Mouse (Mus musculus) midbrain, embryonic 12.5 days (tissue): ENCODE data around the gene Vps33a. TPM values are rescaled to one million over a fixed set of nuclear protein-coding genes. Genes with fewer than 3 reads are reported as not detected.
"Not testable (repeated sequence)": the region's sequence is repeated elsewhere in the genome, so short reads cannot be mapped to it uniquely, and the experiment has no call there.

ENCODE experiments used
- ATAC-seq: fragments of 200-750 bp; cut with Nextera tagmentation; 2 replicates; pipeline ENCODE4 v1.8.0; 2017; ENCODE audit warnings: low read depth, moderate TSS enrichment, moderate library complexity; ENCODE audit not compliant: low FRiP score
- H3K27ac ChIP-seq: fragments of 300-500 bp; sonication (generic); replicated peaks from 2 replicates; pipeline ENCODE4 v1.5.1; 2016; ENCODE audit warnings: mild to moderate bottlenecking
- H3K27me3 ChIP-seq: fragments of 300-500 bp; sonication (generic); 2 replicates; pipeline ENCODE4 v1.6.1; 2016; ENCODE audit warnings: mild to moderate bottlenecking
- H3K36me3 ChIP-seq: fragments of 300-500 bp; sonication (generic); 2 replicates; pipeline ENCODE4 v1.6.1; 2016
- H3K4me1 ChIP-seq: fragments of 300-500 bp; sonication (generic); 2 replicates; pipeline ENCODE4 v1.6.1; 2016
- H3K4me2 ChIP-seq: fragments of 300-500 bp; sonication (generic); replicated peaks from 2 replicates; pipeline ENCODE4 v1.6.1; 2016; ENCODE audit warnings: mild to moderate bottlenecking, moderate library complexity
- H3K4me3 ChIP-seq: fragments of 300-500 bp; sonication (generic); 2 replicates; pipeline ENCODE4 v1.5.1; 2016; ENCODE audit warnings: mild to moderate bottlenecking
- H3K9ac ChIP-seq: fragments of 300-500 bp; sonication (generic); replicated peaks from 2 replicates; pipeline ENCODE4 v1.6.1; 2016; ENCODE audit warnings: mild to moderate bottlenecking, moderate library complexity
- H3K9me3 ChIP-seq: fragments of 300-500 bp; sonication (generic); 2 replicates; pipeline ENCODE4 v1.6.1; 2016; ENCODE audit warnings: mild to moderate bottlenecking
- WGBS: fragments of 180-500 bp; shearing (Covaris S2); methylation state at CpG from one replicate; pipeline ENCODE4 v1.1.7; 2016; 5-methylcytosine and 5-hydroxymethylcytosine counted together
- polyA plus RNA-seq: library from polyadenylated mRNA; unstranded; fragments of >200 nt; fragmentation: Nextera tagmentation; extraction: Ambion mirVana; gene quantifications from 2 replicates; pipeline ENCODE4 v1.2.1, GENCODE M21; 2016

Gene Vps33a
- polyA plus RNA-seq, 1 experiment from 2014 or later: 40.4 TPM

DNA sequence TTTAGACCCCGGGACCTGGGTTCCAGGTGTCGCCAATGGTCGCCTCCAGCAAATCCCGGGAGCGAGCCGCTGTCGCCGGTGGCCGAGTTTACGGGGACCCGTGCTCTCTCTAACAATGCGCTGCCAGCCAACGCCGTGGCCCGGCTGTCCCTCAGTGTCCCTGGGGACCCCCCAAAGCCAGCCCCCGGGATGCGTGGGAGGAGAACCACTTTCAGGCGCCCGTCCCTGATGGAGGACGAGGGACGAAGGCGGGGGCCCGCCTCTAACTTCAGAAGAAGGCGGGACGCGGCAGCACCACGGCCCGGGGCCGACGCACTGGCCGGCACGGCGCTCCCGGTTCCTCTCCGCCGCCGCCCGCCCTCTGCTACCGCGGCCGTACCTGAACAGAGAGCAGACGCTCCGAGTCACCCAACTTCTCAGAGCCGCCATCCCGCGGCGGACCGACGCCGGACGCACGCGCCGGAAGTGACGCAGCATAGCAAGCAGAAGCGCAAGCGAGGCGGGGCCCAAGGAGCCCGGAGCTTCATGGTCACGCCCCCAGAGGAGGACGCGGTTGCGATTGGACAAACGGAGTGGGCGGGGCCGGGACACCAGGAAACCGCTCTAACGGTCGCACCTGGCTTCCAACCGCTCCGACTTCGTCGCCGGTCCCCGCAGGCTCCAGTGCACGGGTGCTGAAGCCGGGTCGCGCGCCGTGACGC lies 49.0 kb downstream of the Vps33a start, which contains the start of gene Diablo:
TSS of gene Diablo (minus strand) at position 485 of the 701 bp plus-strand sequence.
- H3K4me1 ChIP-seq: peaks cover 31% of the 10 kb centered on the region
- H3K36me3 ChIP-seq: peaks cover 27% of the 10 kb centered on the region
- H3K4me2 ChIP-seq: peak within 1 kb of the TSS; percentile 92
- ATAC-seq: peak; percentile 98
- peaks cover 6% of the 10 kb centered on the region; the same call in 1 of the 2 replicates for H3K27me3 ChIP-seq
- H3K4me3 ChIP-seq: peak within 1 kb of the TSS; percentile 91
- no peaks in the 10 kb centered on the region for H3K9me3 ChIP-seq
- peak within 1 kb of the TSS; percentile 57 for H3K27ac ChIP-seq
- H3K9ac ChIP-seq: peak within 1 kb of the TSS; percentile 85
- WGBS: under 1% methylated on average over 80 of the region's 82 CpGs

DNA sequence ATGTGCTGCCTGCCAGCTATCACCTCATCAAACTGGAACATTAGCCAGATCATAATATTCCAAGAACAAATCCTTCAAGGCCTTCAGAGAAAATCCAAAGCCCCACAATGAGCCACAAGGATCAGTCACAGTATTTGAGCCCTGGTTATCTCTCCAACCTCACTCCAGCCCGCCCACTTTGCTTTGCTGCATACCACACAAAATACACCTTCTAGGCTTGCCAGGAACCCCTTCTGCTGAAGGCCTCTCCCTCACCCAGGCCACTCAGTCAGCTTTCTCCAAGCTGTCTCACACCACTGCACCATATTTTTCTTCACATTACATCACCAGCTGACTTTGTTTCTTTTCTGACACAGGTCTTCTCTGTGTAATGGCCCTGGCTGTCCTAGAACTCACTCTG lies 50.7 kb downstream of the Vps33a start:
- Histone ChIP-seq H3K4me2 (no peak overlapping the region), H3K9me3 (no peaks in the 10 kb centered on the region)
- 95% methylated on average over 1 of the region's 1 CpGs for WGBS

DNA sequence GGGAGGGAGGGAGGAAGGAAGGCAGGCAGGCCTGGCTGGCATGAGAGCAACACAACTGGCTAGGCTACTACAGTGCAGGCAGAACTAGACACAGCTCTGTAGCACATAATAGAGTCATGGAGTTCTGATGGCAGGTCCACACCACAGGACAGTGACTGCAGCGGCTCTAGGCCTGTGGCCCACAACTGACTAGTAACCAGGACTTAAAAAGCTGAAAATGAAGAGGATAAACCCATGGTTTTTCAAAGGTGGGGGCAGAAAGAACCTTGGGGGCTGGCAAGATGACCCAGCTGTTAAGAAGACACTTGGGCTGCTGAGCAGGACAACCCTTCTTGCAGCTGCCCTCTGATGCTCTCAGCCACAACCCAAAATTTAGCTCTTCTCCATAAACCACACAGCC lies 51.2 kb downstream of the Vps33a start:
- H3K4me2 ChIP-seq: no peak overlapping the region
- WGBS: 93% methylated on average over 1 of the region's 1 CpGs
- H3K4me3 ChIP-seq: no peak overlapping the region
- H3K27ac ChIP-seq: no peak overlapping the region
- peaks cover 32% of the 10 kb centered on the region for H3K36me3 ChIP-seq
- peaks cover 31% of the 10 kb centered on the region for H3K4me1 ChIP-seq
- H3K27me3 ChIP-seq: peaks cover 6% of the 10 kb centered on the region; the same call in 1 of the 2 replicates
- ATAC-seq: no peak
- H3K9ac ChIP-seq: no peak overlapping the region
- H3K9me3 ChIP-seq: no peaks in the 10 kb centered on the region

More for the DNA sequence above, 50.7 kb downstream of the Vps33a start:
- Histone ChIP-seq H3K36me3 (peaks cover 26% of the 10 kb centered on the region), H3K4me1 (peaks cover 31% of the 10 kb centered on the region), H3K27me3 (peaks cover 6% of the 10 kb centered on the region; the same call in 1 of the 2 replicates), H3K27ac (no peak overlapping the region), H3K4me3 (no peak overlapping the region), H3K9ac (no peak overlapping the region)
- ATAC-seq: no peak

DNA sequence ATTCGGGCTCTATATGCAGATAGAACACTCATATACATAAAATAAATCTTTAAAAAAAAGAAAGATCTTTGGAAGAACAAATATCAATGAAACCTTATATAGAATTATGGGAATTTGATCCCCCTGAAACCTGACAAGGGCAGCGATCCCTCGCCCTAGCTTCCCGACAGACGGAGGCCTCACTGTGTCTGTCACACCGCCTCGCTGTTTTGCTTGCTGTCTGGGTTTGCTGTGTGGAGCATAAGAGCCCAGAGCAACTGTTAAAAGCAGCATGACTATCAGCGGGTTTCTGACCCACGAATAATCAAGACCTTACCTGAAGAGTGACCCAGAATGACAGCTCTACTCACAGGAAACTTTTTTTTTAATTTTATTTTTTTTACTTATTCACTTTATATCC lies 52.2 kb downstream of the Vps33a start:
- Histone ChIP-seq H3K9ac (no peak overlapping the region), H3K9me3 (no peaks in the 10 kb centered on the region), H3K4me2 (no peak overlapping the region), H3K4me3 (no peak overlapping the region), H3K27ac (no peak overlapping the region), H3K4me1 (peaks cover 31% of the 10 kb centered on the region), H3K36me3 (peaks cover 41% of the 10 kb centered on the region), H3K27me3 (peaks cover 6% of the 10 kb centered on the region; the same call in 1 of the 2 replicates)
- no peak for ATAC-seq
- 91% methylated on average over 9 of the region's 9 CpGs for WGBS

DNA sequence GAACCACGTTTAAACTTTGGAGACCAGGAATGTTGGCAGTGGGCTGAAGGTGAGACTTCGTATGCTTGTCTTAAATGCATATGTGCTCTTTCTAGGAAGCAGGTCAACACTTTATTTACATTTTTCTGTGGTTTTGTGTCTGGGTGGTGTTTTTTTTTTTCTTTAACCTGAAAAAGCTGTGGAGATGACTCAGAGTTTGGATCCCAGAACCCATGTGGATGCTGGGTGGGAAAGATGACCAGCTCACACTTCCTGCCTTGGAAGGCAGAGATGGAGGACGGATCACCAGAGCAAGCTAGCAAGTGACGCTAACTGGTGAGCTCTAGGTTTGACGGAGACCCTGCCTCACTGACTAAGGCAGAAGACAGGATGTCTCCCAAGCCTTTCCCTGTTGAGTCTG lies 58.0 kb downstream of the Vps33a start:
- Histone ChIP-seq H3K36me3 (peaks cover 68% of the 10 kb centered on the region), H3K4me1 (no peaks in the 10 kb centered on the region), H3K4me2 (no peak overlapping the region), H3K9me3 (no peaks in the 10 kb centered on the region), H3K9ac (no peak overlapping the region), H3K4me3 (no peak overlapping the region), H3K27me3 (0 out of 2 replicates have a peak, but pooled peaks cover 5% of the 10 kb centered on the region), H3K27ac (no peak overlapping the region)
- ATAC-seq: no peak
- 90% methylated on average over 5 of the region's 5 CpGs for WGBS

DNA sequence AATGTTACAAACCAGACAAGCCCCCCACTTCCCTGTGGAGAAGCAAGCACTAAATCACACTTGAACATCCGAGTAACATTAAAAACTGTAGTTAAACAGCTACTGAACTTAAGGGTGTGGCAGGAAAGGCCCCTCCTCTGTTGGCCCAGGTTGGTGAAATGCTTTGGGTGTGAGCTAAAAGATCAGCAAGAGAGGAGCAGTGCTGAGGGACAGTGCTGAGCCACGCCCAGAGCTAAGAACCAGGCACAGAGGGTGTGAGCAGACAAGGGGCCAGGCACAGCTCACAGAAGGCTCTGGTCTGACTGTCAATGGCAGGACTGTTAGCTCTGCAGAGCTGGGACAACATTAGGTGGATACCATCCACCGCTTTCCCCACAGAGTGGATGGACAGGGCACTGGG lies 60.7 kb downstream of the Vps33a start:
- Histone ChIP-seq H3K4me3 (no peak overlapping the region), H3K27ac (no peak overlapping the region), H3K9ac (no peak overlapping the region), H3K36me3 (peaks cover 46% of the 10 kb centered on the region), H3K4me2 (no peak overlapping the region), H3K27me3 (peaks cover 14% of the 10 kb centered on the region), H3K4me1 (peaks cover 12% of the 10 kb centered on the region), H3K9me3 (no peaks in the 10 kb centered on the region)
- 80% methylated on average over 3 of the region's 3 CpGs for WGBS
- ATAC-seq: no peak

DNA sequence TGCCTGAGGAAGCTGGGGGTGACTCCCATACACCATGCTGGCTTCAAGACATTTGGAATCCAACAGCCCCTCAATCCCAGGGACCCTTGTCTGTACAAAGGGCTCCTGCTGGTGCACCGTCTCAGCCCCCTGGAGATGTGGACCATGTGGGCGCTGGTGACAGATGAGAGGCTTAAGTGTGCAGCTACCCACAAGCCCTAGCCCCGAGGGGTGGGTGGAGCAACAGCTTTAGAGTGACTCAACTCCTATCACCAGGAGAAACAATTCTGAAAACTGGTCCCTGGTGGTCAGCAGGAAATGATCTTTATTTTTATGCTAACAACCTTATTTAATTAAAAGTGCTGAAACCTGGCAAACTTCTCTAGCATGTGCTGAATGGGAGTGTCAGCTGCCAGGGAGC lies 61.4 kb downstream of the Vps33a start:
- Histone ChIP-seq H3K4me1 (peaks cover 12% of the 10 kb centered on the region), H3K27me3 (peaks cover 20% of the 10 kb centered on the region), H3K36me3 (peaks cover 39% of the 10 kb centered on the region)
- H3K4me2 ChIP-seq, H3K9ac ChIP-seq, H3K4me3 ChIP-seq, ATAC-seq, H3K27ac ChIP-seq, H3K9me3 ChIP-seq: not testable (repeated sequence)
- 71% methylated on average over 3 of the region's 3 CpGs for WGBS

DNA sequence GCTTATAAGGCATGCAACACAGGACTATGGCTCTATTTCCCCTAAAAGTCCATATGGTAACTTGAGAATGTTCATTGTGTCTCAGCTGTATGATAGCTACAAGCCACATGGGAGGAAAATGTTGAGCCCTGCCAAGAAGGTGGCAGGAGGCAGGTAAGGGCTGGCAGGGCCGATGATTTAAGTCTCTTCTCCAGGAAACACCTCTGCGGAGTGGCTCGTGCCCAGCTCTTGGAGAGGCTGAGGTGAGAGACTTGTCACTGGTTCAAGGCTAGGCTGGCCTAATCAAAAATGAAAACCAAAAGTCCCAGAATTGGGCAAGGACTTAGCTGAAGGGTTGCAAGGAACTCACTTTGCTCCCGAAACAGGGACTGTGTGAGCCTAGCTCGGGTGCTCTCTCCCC lies 62.7 kb downstream of the Vps33a start, which contains the start of gene B3gnt4:
TSS of gene B3gnt4 (plus strand) at position 301 of the 400 bp plus-strand sequence.
- H3K9me3 ChIP-seq: no peaks in the 10 kb centered on the region
- peaks cover 21% of the 10 kb centered on the region for H3K27me3 ChIP-seq
- peaks cover 12% of the 10 kb centered on the region for H3K4me1 ChIP-seq
- H3K4me2 ChIP-seq: peak within 1 kb of the TSS; percentile 88
- H3K4me3 ChIP-seq: no peak within 1 kb of the TSS; the same call in 1 of the 2 replicates
- 89% methylated on average over 5 of the region's 5 CpGs for WGBS
- no peak within 1 kb of the TSS for H3K9ac ChIP-seq
- ATAC-seq: no peak
- no peak within 1 kb of the TSS for H3K27ac ChIP-seq
- peaks cover 26% of the 10 kb centered on the region for H3K36me3 ChIP-seq

DNA sequence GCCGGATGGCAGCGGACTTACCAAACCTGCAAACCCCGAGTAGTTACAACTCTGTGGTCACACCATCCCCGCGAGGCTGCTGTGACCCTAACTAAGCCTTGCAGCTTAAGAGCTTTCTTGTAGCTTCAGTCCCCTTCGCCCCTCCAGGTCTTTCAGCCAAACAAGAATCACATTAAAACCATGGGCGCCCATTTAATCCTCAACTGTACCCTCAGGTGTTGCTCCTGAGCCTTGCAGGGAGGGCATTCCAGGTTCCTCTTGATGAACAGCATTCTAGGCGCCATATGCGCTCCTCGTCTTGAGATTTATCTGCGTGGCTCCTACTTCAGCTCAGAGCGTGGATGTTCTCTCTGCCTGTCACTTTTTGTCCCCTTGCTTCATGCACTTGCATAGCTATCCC lies 63.9 kb downstream of the Vps33a start:
- Histone ChIP-seq H3K9me3 (no peaks in the 10 kb centered on the region), H3K4me3 (peak overlapping the region; percentile 72), H3K27ac (no peak overlapping the region), H3K36me3 (peaks cover 19% of the 10 kb centered on the region), H3K9ac (peak overlapping the region; percentile 69), H3K27me3 (peaks cover 29% of the 10 kb centered on the region), H3K4me2 (peak overlapping the region; percentile 88), H3K4me1 (peaks cover 12% of the 10 kb centered on the region)
- ATAC-seq: no peak
- 8% methylated on average over 12 of the region's 12 CpGs for WGBS

DNA sequence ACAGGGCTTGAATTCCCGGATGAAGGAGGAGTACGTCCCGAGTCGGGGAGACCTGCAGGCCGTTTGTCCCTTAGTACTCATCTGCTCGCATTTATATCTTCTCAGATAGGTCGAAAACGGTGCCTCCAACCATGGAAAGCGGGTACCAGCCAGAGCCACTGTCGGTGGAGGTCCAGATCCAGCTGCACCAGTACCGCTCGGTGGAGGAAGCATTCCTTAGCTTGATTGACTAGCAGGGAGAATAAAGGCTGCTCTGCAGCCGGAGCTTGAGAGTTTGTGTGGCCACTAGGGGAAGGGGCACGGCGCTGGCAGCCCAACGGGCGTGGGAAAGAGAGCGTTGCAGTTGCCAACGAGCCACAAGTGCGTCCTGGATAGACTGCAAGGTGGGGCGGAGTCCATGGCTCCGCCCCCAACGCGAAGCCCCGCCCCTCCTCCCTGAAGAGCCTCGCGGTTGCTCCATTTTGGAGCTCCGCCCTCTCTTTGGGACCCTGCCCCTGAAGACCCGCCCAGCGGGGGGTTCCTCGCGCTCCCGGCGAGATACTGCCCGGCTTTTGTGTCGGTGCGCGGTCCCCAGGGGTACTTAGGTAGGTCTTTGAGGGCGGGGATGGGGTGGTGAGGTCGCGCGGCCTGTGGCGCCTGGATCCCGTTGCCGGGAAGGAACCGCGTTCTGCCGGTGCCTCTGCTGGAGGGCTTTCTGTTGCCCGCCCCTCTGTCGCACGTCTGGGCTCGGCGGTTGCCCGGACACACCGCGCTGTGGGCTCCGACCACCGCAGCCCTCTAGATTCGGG lies 64.7 kb downstream of the Vps33a start:
- H3K27me3 ChIP-seq: peaks cover 33% of the 10 kb centered on the region
- H3K27ac ChIP-seq: no peak overlapping the region
- 2% methylated on average over 59 of the region's 59 CpGs for WGBS
- H3K9me3 ChIP-seq: no peaks in the 10 kb centered on the region
- H3K4me3 ChIP-seq: peak overlapping the region; percentile 72
- peak overlapping the region; percentile 88 for H3K4me2 ChIP-seq
- peaks cover 12% of the 10 kb centered on the region for H3K4me1 ChIP-seq
- ATAC-seq: peak; percentile 86
- peaks cover 19% of the 10 kb centered on the region for H3K36me3 ChIP-seq
- peak overlapping the region; percentile 69 for H3K9ac ChIP-seq

DNA sequence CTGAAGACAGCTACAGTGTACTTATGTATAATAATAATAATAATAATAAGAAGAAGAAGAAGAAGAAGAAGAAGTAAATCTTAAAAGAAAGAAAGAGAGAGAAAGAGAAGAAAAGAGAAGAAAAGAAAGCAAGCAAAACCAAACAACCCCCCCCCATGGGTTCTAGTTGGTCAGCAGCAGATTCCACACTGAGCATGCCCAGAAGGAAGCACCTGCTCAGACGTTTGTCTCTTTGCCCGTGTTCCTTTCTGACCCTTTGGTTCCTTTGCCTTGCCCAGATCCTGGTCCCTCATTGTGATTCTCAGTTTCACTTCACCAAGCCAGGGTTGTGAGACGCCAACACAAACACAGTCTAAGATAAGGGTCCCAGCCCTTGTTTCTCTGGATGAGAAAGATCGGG lies 70.9 kb downstream of the Vps33a start:
- no peak overlapping the region for H3K9ac ChIP-seq
- H3K9me3 ChIP-seq: no peaks in the 10 kb centered on the region
- no peak overlapping the region for H3K27ac ChIP-seq
- no peaks in the 10 kb centered on the region for H3K36me3 ChIP-seq
- H3K27me3 ChIP-seq: peaks cover 27% of the 10 kb centered on the region
- no peak for ATAC-seq
- H3K4me3 ChIP-seq: no peak overlapping the region
- H3K4me2 ChIP-seq: no peak overlapping the region
- H3K4me1 ChIP-seq: peaks cover 6% of the 10 kb centered on the region; the same call in 1 of the 2 replicates
- 83% methylated on average over 4 of the region's 4 CpGs for WGBS

DNA sequence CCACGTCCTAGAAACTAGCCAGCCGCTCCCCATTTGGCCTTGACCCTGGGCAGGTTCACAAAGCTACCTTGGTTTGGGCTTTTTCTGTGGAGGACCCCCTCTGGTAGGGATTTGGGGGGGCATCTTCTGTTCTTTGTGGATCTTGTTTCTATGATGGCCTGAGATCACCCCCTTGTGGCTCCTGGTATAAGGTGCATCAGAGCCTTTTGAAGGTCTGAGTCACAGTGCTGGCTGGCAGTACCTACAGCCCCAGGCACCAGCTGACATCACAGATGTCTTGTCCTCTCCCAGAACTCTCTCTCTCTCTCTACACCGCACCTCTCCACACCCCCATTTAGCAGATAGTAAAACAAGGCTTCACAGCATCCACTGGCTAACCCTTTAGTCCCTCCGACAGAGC lies 73.1 kb downstream of the Vps33a start:
- Histone ChIP-seq H3K4me1 (peaks cover 6% of the 10 kb centered on the region; the same call in 1 of the 2 replicates), H3K27ac (no peak overlapping the region), H3K9me3 (no peaks in the 10 kb centered on the region), H3K9ac (no peak overlapping the region), H3K4me2 (no peak overlapping the region), H3K4me3 (no peak overlapping the region), H3K36me3 (no peaks in the 10 kb centered on the region), H3K27me3 (peaks cover 19% of the 10 kb centered on the region; the same call in 1 of the 2 replicates)
- ATAC-seq: no peak
- 41% methylated on average over 4 of the region's 4 CpGs for WGBS
